Mouse (Mus musculus) ES-E14 (cell line): ENCODE data around the gene Rbfox3. TPM values are rescaled to one million over a fixed set of nuclear protein-coding genes. Genes with fewer than 3 reads are reported as not detected.

Experiments
- DNase-seq: peaks from one replicate; pipeline ENCODE4 v3.0.0-alpha.2; 2013; ENCODE audit warnings: low read depth, low spot score
- H3K27ac ChIP-seq: 2 replicates; pipeline ENCODE4 v1.5.1; 2012; ENCODE audit warnings: low read depth, mild to moderate bottlenecking, low read length, moderate library complexity, mixed read lengths; ENCODE audit not compliant: poor library complexity, insufficient read depth, severe bottlenecking
- H3K36me3 ChIP-seq: 2 replicates; pipeline ENCODE4 v1.6.1; 2012; ENCODE audit warnings: mild to moderate bottlenecking, low read length, moderate library complexity, mixed read lengths; ENCODE audit not compliant: control insufficient read depth, poor library complexity, insufficient read depth, severe bottlenecking
- H3K4me1 ChIP-seq, 2 experiments: fragments of 150-350 bp in 1 of 2; sonication (generic) in 1 of 2; 2 replicates each; pipeline ENCODE4 v1.6.1; 2012; ENCODE audit warnings: low read length in 2 of 2, mild to moderate bottlenecking in 1 of 2, mixed read lengths in 1 of 2; ENCODE audit not compliant: control insufficient read depth in 2 of 2, insufficient read depth in 2 of 2, poor library complexity in 1 of 2
- H3K4me3 ChIP-seq, 2 experiments: fragments of 150-350 bp in 1 of 2; sonication (generic) in 1 of 2; 2 replicates each; pipeline ENCODE4 v1.5.1; 2012; ENCODE audit warnings: low read length in 2 of 2, low read depth in 1 of 2, mild to moderate bottlenecking in 1 of 2, mixed read lengths in 1 of 2; ENCODE audit not compliant: insufficient read depth in 1 of 2, poor library complexity in 1 of 2, severe bottlenecking in 1 of 2
- H3K9ac ChIP-seq: 2 replicates; pipeline ENCODE4 v1.6.1; 2012; ENCODE audit warnings: low read depth, mild to moderate bottlenecking, low read length, mixed read lengths; ENCODE audit not compliant: poor library complexity, insufficient read depth, severe bottlenecking
- H3K9me3 ChIP-seq: fragments of 150-350 bp; sonication (generic); 2 replicates; pipeline ENCODE4 v1.6.1; 2012; ENCODE audit warnings: low read depth, mild to moderate bottlenecking, low read length; ENCODE audit not compliant: control insufficient read depth, insufficient read depth
- CHD2 ChIP-seq: IDR thresholded peaks from 2 replicates; pipeline ENCODE4 v1.6.1; 2014; ENCODE audit warnings: mild to moderate bottlenecking, low read depth, low read length, inconsistent platforms
- HCFC1 ChIP-seq: IDR thresholded peaks from 2 replicates; pipeline ENCODE4 v1.6.1; 2012; ENCODE audit warnings: low read length, inconsistent platforms, borderline replicate concordance; ENCODE audit not compliant: insufficient read depth
- MAFK ChIP-seq: IDR thresholded peaks from 2 replicates; pipeline ENCODE4 v1.6.1; 2014; ENCODE audit warnings: mild to moderate bottlenecking, low read depth, low read length, inconsistent platforms; ENCODE audit not compliant: insufficient read depth
- ZC3H11A ChIP-seq: IDR thresholded peaks from 2 replicates; pipeline ENCODE4 v1.6.1; 2012; ENCODE audit warnings: low read depth, mild to moderate bottlenecking, inconsistent platforms, low read length, borderline replicate concordance
- ZNF384 ChIP-seq: IDR thresholded peaks from 2 replicates; pipeline ENCODE4 v1.6.1; 2012; ENCODE audit warnings: low read depth, low read length, inconsistent platforms
- in situ Hi-C, 2 experiments: fragments of 600-800 bp; cut with MboI; formaldehyde crosslinking; loops; one replicate each; pipeline ENCODE4 v1.15.1; 2025; ENCODE audit warnings: low sequenced_read_pairs in 2 of 2, inconsistent platforms in 1 of 2; ENCODE audit not compliant: unreplicated experiment in 2 of 2
- total RNA-seq: library from RNA; depleted of rRNA; stranded (reverse); fragments of 300-350 nt; gene quantifications from 2 replicates; pipeline ENCODE4 v1.2.3, GENCODE M21; 2012

The Rbfox3 gene
- total RNA-seq, 1 experiment: 0.45 TPM

GRCm38 (mm10) chr11:118892876-118893275 is 18.5 kb downstream of the Rbfox3 start:
- TF ChIP-seq HCFC1: no peak
- no peak for TF ChIP-seq ZNF384
- no peak for TF ChIP-seq MAFK
- TF ChIP-seq ZC3H11A: no peak
- no peak for TF ChIP-seq CHD2
- Histone ChIP-seq H3K9me3 (no peaks in the 10 kb centered on the region), H3K4me3 (no peak overlapping the region), H3K4me1 (peaks cover 0 to 5% of the 10 kb centered on the region in 2 experiments; a peak in 1 of 4 replicates), H3K36me3 (no peaks in the 10 kb centered on the region), H3K27ac (no peak overlapping the region), H3K9ac (no peak overlapping the region)
- DNase-seq: no peak
- in situ Hi-C loops: no loop called here

DNA sequence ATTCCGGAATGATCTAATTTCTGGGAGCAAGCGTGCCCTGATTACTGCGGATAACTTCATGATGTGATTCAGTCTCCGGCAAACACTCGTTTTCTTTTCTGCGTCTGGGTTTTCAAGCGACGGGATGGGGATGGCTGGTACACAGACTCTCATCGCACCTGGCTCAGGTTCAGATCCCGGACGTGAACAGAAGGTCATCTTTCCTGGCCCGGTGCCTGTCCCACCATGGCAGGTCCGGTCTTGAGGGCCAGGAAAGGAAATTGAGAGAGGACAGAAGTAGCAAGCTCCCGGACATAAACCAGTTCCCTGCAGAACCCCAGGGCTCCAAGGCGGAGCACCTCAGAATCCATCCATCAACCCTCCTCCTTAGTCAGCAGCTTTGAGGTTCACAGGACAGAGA is 19.9 kb downstream of the Rbfox3 start:
- no peak overlapping the region for H3K4me3 ChIP-seq
- in situ Hi-C loops: no loop called here
- peaks cover 0 to 2% of the 10 kb centered on the region in 2 experiments; a peak in 1 of 4 replicates for H3K4me1 ChIP-seq
- DNase-seq: no peak
- H3K9ac ChIP-seq: no peak overlapping the region
- H3K36me3 ChIP-seq: no peaks in the 10 kb centered on the region
- no peak overlapping the region for H3K27ac ChIP-seq
- TF ChIP-seq ZNF384: no peak
- no peak for TF ChIP-seq MAFK
- no peak for TF ChIP-seq HCFC1
- TF ChIP-seq ZC3H11A: no peak
- TF ChIP-seq CHD2: no peak
- no peaks in the 10 kb centered on the region for H3K9me3 ChIP-seq

DNA sequence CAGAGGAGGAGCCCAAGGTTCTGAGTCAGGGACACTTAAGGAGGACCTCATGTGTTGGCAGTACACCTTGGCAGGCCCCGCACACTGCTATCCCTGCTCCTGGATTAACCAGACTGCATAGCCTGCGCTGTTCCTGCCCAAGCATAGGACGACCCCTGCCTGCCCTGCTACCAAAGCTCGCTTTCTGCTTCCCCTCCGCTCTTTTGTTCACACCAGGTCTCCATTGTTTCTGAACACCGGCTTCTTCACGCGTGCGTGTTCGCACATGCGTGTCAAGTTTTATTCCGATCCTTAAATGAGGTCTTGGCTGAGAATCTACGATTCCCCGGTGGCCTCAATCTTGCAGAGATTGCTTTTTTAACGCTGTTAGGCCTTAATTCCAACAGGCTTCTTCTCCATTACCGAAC is 20.4 kb downstream of the Rbfox3 start:
- Histone ChIP-seq H3K9ac (no peak overlapping the region), H3K27ac (no peak overlapping the region), H3K4me3 (no peak overlapping the region), H3K36me3 (no peaks in the 10 kb centered on the region), H3K9me3 (no peaks in the 10 kb centered on the region), H3K4me1 (peaks cover 0 to 2% of the 10 kb centered on the region in 2 experiments; a peak in 1 of 4 replicates)
- DNase-seq: no peak
- no peak for TF ChIP-seq ZC3H11A
- no peak for TF ChIP-seq HCFC1
- no peak for TF ChIP-seq CHD2
- TF ChIP-seq MAFK: no peak
- TF ChIP-seq ZNF384: no peak
- in situ Hi-C loops: no loop called here

DNA sequence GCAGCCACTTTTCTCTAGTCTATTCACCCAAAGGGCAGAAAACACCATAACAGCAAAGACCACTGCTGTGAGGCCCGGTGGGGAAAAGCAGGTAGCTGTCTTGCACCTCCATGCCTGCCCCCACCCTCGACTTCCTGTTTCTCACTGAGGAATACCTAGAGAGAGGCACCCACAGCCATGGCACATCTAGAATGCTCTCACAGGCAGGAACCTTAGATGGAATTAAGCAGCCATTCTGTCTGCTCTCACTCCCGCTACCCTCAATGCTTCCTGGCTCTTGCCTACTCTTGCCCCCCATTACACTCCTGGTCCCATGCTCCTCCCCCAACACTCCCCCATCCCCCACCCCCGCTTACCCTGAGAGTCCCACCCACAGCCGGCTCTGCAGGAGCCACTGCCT is 20.9 kb downstream of the Rbfox3 start:
- Histone ChIP-seq H3K4me3 (no peak overlapping the region), H3K9me3 (no peaks in the 10 kb centered on the region), H3K36me3 (no peaks in the 10 kb centered on the region), H3K4me1 (peaks cover 0 to 2% of the 10 kb centered on the region in 2 experiments; a peak in 1 of 4 replicates), H3K27ac (no peak overlapping the region; the same call in 1 of the 2 replicates), H3K9ac (no peak overlapping the region)
- TF ChIP-seq CHD2: no peak
- no peak for TF ChIP-seq ZNF384
- TF ChIP-seq ZC3H11A: no peak
- in situ Hi-C loops: no loop called here
- no peak for DNase-seq

- no peaks in the 10 kb centered on the region for H3K4me1 ChIP-seq
Observed at GRCm38 (mm10) chr11:118889500-118889899, 21.9 kb downstream of the Rbfox3 start.

More at GRCm38 (mm10) chr11:118889500-118889899, 21.9 kb downstream of the Rbfox3 start:
- no peak for DNase-seq
- H3K9ac ChIP-seq: no peak overlapping the region
- TF ChIP-seq ZC3H11A: no peak
- no peak for TF ChIP-seq CHD2
- no peak for TF ChIP-seq HCFC1
- no peak for TF ChIP-seq MAFK
- no peaks in the 10 kb centered on the region for H3K36me3 ChIP-seq
- H3K27ac ChIP-seq: no peak overlapping the region
- H3K9me3 ChIP-seq: no peaks in the 10 kb centered on the region
- no peak overlapping the region for H3K4me3 ChIP-seq
- in situ Hi-C loops: no loop called here
